Mouse (Mus musculus): Measurements from ENCODE around the gene Rfx5.

The Rfx5 gene

GRCm38 (mm10) chr3:94989159-94989761 is 35.4 kb downstream of the Rfx5 start:
- DNase-seq (ENCODE audit: low spot score) = no peak

GRCm38 (mm10) chr3:94996946-94997345 is 43.1 kb downstream of the Rfx5 start:
- DNase-seq (ENCODE audit: low spot score) = peak; percentile 92

- DNase-seq (ENCODE audit: low spot score) = no peak
These were observed 48.7 kb downstream of the Rfx5 start for GRCm38 (mm10) chr3:95002569-95002968.

- DNase-seq (ENCODE audit: low spot score) = no peak
These were observed 49.4 kb downstream of the Rfx5 start for GRCm38 (mm10) chr3:95003273-95003672.

GRCm38 (mm10) chr3:95005651-95006050 is 51.8 kb downstream of the Rfx5 start:
- no peak for DNase-seq (ENCODE audit: low spot score)

GRCm38 (mm10) chr3:95007706-95008105 is 53.8 kb downstream of the Rfx5 start:
- no peak for DNase-seq (ENCODE audit: low spot score)

GRCm38 (mm10) chr3:95010396-95010795 is 56.5 kb downstream of the Rfx5 start:
- no peak for DNase-seq (ENCODE audit: low spot score)
